Mouse (Mus musculus) E14TG2a.4 (cell line): Measurements from ENCODE around the gene Tmod4.

Source experiments
- CTCF ChIP-seq: conservative IDR thresholded peaks from 2 replicates; pipeline ENCODE4 v1.5.1; 2014; ENCODE audit warnings: low read length
- POU5F1 ChIP-seq: IDR thresholded peaks from 2 replicates; pipeline ENCODE4 v1.6.1; 2014; ENCODE audit warnings: low read length, borderline replicate concordance

- TF ChIP-seq CTCF (no peak), POU5F1 (no peak)
These were observed 36.2 kb upstream of the Tmod4 start for GRCm38 (mm10) chr3:95088071-95088470.
